Mouse (Mus musculus) spleen, adult 2 months (tissue): ENCODE results near the gene Vwa3b.

Source experiments
- CTCF ChIP-seq: fragments of 200-500 bp; IDR thresholded peaks from 2 replicates; pipeline ENCODE4 v1.5.1; 2011; ENCODE audit warnings: mild to moderate bottlenecking, inconsistent platforms; ENCODE audit not compliant: insufficient read depth, insufficient read length, insufficient replicate concordance; ENCODE audit errors: extremely low read depth
- POLR2A ChIP-seq: fragments of 200-500 bp; IDR thresholded peaks from 2 replicates; pipeline ENCODE4 v1.6.1; 2011; ENCODE audit warnings: low read depth, low read length, inconsistent platforms

DNA sequence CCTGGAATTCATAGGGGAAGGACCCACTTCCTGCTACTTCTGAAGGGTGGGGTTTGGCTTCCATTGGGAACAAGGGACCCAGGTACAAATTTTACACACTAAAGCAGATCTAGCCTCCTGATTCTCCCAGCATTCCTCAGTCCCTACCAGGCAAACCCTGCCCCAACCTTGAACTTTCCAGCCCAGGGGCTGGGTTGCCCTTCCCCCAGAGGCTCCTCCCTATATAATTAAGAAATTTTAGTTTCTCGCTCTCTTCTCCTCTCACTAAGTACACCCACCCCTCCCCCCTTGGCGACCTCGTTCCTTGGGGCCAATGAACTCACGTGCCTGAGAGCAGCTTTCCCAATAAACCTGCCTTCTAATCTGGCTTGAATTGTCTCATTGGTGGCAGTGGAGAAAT, 42.6 kb upstream of the Vwa3b start:
- TF ChIP-seq CTCF, result no peak
- TF ChIP-seq POLR2A, result no peak
